Mouse (Mus musculus) kidney, postnatal 0 days (tissue): ENCODE measurements around the gene Smoc1. TPM values are rescaled to one million over a fixed set of nuclear protein-coding genes. Genes with fewer than 3 reads are reported as not detected.

Source experiments
- ATAC-seq: fragments of 200-750 bp; cut with Nextera tagmentation; replicated peaks from 2 replicates; pipeline ENCODE4 v1.8.0; 2017; ENCODE audit warnings: low read depth, moderate number of reproducible peaks, moderate TSS enrichment, moderate library complexity; ENCODE audit not compliant: low FRiP score
- DNase-seq: peaks from one replicate; pipeline ENCODE4 v3.0.0-alpha.2; 2016; ENCODE audit warnings: low spot score
- H3K27ac ChIP-seq: fragments of 300-500 bp; sonication (generic); 2 replicates; pipeline ENCODE4 v1.5.1; 2014; ENCODE audit warnings: mild to moderate bottlenecking
- H3K27me3 ChIP-seq: fragments of 300-500 bp; sonication (generic); 2 replicates; pipeline ENCODE4 v1.6.1; 2014; ENCODE audit warnings: low read length, mixed read lengths; ENCODE audit not compliant: insufficient read depth
- H3K36me3 ChIP-seq: fragments of 300-500 bp; sonication (generic); 2 replicates; pipeline ENCODE4 v1.6.1; 2014; ENCODE audit warnings: low read length, mixed read lengths; ENCODE audit not compliant: insufficient read depth
- H3K4me1 ChIP-seq: fragments of 300-500 bp; sonication (generic); replicated peaks from 2 replicates; pipeline ENCODE4 v1.6.1; 2014; ENCODE audit warnings: antibody characterized with exemption, low read length, mixed read lengths; ENCODE audit not compliant: insufficient read depth
- H3K4me2 ChIP-seq: fragments of 300-500 bp; sonication (generic); 2 replicates; pipeline ENCODE4 v1.6.1; 2014; ENCODE audit warnings: mild to moderate bottlenecking, low read length, moderate library complexity, mixed read lengths
- H3K4me3 ChIP-seq: fragments of 300-500 bp; sonication (generic); replicated peaks from 2 replicates; pipeline ENCODE4 v1.5.1; 2014; ENCODE audit warnings: low read depth, low read length
- H3K9ac ChIP-seq: fragments of 300-500 bp; sonication (generic); 2 replicates; pipeline ENCODE4 v1.6.1; 2014; ENCODE audit warnings: low read depth, low read length
- H3K9me3 ChIP-seq: fragments of 300-500 bp; sonication (generic); replicated peaks from 2 replicates; pipeline ENCODE4 v1.6.1; 2016; ENCODE audit warnings: low read length, inconsistent platforms, mixed read lengths
- CTCF ChIP-seq: IDR thresholded peaks from 2 replicates; pipeline ENCODE4 v1.5.1; 2016; ENCODE audit warnings: antibody characterized with exemption, low read depth, mild to moderate bottlenecking, moderate library complexity
- WGBS: fragments of 180-500 bp; shearing (Covaris S2); extraction: QIAGEN DNeasy Blood & Tissue Kit; methylation state at CpG from one replicate; pipeline ENCODE4 v1.1.7; 2014; 5-methylcytosine and 5-hydroxymethylcytosine counted together
- polyA plus RNA-seq: library from polyadenylated mRNA; unstranded; fragments of >200 nt; fragmentation: Nextera tagmentation; extraction: Ambion mirVana; gene quantifications from 2 replicates; pipeline ENCODE4 v1.2.1, GENCODE M21; 2015

Gene Smoc1
- polyA plus RNA-seq, 1 experiment from 2014 or later: 0.72 TPM

- Histone ChIP-seq H3K36me3 (no peaks in the 10 kb centered on the region), H3K27ac (no peak overlapping the region), H3K9ac (no peak overlapping the region), H3K27me3 (no peaks in the 10 kb centered on the region), H3K4me2 (no peak overlapping the region), H3K4me3 (no peak overlapping the region), H3K4me1 (no peaks in the 10 kb centered on the region), H3K9me3 (no peaks in the 10 kb centered on the region)
- ATAC-seq: no peak
- 76% methylated on average over 5 of the region's 5 CpGs for WGBS
- TF ChIP-seq CTCF: no peak
- DNase-seq: no peak
These were observed 72.6 kb downstream of the Smoc1 start for GRCm38 (mm10) chr12:81099161-81099560.

DNA sequence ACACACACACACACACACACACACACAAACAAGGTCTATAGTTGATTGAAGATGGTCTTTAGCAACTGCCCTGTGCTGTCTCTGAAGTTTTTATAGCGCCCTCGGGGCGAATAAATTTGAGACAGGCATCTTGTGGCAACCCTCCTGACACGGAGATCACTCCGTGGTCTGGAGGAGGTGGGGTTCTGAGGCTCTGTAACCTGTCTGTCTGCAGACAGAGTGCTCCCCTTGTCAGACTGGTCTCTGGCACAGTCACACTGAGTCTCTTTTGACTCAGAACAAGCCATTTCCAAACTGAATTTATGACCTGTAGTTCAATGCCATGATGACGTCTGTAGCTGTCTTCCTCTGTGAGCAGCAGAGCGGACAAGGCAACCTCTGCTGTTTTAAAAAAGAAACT, 75.1 kb downstream of the Smoc1 start:
- 26% methylated on average over 7 of the region's 7 CpGs for WGBS
- TF ChIP-seq CTCF: no peak
- H3K9ac ChIP-seq: no peak overlapping the region
- H3K36me3 ChIP-seq: no peaks in the 10 kb centered on the region
- H3K4me3 ChIP-seq: no peak overlapping the region
- DNase-seq (no peak), ATAC-seq (no peak)
- H3K4me1 ChIP-seq: no peaks in the 10 kb centered on the region
- no peak overlapping the region for H3K27ac ChIP-seq
- no peaks in the 10 kb centered on the region for H3K9me3 ChIP-seq
- no peak overlapping the region for H3K4me2 ChIP-seq
- H3K27me3 ChIP-seq: no peaks in the 10 kb centered on the region

DNA sequence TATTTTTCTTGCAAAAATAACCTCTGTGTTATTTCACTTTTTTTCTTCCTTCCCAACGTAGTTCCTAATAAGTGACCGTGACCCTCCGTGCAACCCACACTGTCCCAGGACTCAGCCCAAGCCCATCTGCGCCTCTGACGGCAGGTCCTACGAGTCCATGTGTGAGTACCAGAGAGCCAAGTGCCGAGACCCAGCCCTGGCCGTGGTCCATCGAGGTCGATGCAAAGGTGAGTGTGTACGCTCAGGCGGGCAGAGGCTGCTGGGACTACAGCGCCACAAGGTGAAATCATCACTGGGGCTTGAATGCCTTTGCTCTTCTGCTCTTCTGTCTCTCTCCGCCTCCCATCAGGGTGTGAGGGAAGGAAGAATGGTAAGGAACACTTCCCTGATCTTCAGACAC, 77.9 kb downstream of the Smoc1 start:
- no peaks in the 10 kb centered on the region for H3K27me3 ChIP-seq
- no peak for ATAC-seq
- H3K9me3 ChIP-seq: no peaks in the 10 kb centered on the region
- no peak overlapping the region for H3K27ac ChIP-seq
- no peak overlapping the region for H3K4me2 ChIP-seq
- no peak overlapping the region for H3K4me3 ChIP-seq
- no peak overlapping the region for H3K9ac ChIP-seq
- H3K36me3 ChIP-seq: no peaks in the 10 kb centered on the region
- WGBS: 70% methylated on average over 14 of the region's 14 CpGs
- DNase-seq: no peak
- no peaks in the 10 kb centered on the region for H3K4me1 ChIP-seq
- TF ChIP-seq CTCF: no peak

DNA sequence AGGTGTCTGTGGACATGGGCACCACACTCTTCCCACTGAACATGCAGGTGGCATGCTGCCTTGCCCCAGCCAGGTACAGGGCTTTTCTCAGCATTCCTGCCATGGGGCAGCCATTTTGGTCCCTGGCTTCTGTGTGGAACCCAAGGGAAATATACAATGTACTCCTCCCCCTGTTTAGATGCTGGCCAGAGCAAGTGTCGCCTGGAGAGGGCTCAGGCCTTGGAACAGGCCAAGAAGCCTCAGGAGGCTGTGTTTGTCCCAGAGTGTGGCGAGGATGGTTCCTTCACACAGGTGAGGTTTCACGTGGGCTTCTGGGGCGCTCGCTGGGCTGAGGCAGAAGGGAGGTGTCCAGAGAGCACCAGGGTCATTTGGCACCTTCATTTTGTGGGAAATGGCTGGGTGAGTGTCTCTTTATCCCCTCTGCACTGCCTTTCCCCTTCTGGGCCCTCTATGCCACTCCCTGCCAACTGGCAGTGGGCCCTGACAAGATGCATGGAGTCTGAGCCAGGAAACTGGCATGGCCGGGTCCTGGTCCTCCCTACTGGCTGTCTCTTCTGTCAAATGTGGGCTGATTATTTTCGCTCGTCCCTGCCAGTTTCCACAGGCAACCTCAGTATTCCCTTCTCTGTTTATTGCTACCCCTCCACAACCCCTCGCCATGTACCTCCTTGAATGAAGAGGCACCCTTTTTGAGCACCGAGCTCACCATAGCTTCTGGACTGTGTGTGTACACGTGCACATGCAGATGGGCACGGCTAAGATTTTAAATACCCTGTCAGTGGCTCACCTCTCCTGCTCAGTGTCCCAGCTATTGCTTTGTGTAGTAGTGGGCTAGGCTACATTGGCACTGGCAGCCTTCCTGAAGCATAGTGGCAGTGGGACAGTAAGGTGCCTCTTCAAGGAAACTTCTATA, 79.4 kb downstream of the Smoc1 start:
- WGBS: 90% methylated on average over 12 of the region's 12 CpGs
- TF ChIP-seq CTCF: no peak
- no peaks in the 10 kb centered on the region for H3K9me3 ChIP-seq
- no peak overlapping the region for H3K27ac ChIP-seq
- DNase-seq (no peak), ATAC-seq (no peak)
- no peak overlapping the region for H3K4me3 ChIP-seq
- no peak overlapping the region for H3K9ac ChIP-seq
- no peak overlapping the region for H3K4me2 ChIP-seq
- no peaks in the 10 kb centered on the region for H3K36me3 ChIP-seq
- no peaks in the 10 kb centered on the region for H3K27me3 ChIP-seq
- H3K4me1 ChIP-seq: no peaks in the 10 kb centered on the region

DNA sequence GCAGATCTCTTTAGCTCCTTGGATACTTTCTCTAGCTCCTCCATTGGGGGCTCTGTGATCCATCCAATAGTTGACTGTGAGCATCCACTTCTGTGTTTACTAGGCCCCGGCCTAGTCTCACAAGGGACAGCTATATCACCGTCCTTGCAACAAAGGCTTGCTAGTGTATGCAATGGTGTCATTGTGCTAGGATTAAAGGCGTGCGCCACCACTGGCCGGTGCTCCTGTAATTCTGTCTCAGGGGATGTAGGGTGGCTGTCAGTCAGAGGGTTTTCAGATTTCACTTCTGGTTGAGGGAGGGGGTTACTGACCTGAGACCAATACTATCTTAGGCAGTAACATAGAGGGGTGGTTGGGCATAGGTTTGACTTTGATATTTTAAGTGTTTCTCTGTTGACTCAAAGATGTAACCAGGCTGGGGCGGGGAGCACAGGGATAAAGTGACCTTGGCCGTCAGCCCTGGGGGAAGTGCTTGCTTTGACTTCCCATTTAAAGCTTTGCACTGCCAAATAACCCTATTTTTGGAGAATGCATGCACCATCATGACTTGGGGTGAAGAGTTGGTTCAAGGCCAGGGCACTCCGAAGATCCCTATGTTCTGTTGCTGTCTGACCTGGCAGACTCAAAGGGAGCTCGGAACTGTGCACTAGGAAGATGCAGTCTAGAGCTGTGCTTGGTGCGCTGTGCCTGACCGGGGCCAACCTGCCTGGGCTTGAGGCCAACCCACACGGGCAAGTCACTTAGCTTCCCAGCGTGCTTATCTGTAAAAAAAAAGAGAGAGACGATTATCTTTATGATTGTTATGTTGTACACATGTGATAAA, 80.9 kb downstream of the Smoc1 start:
- WGBS: 77% methylated on average over 14 of the region's 14 CpGs
- no peak for ATAC-seq

GRCm38 (mm10) chr12:81108600-81109011, 82.0 kb downstream of the Smoc1 start:
- Histone ChIP-seq H3K36me3 (no peaks in the 10 kb centered on the region), H3K9me3 (no peaks in the 10 kb centered on the region), H3K27ac (no peak overlapping the region), H3K27me3 (no peaks in the 10 kb centered on the region), H3K4me1 (no peaks in the 10 kb centered on the region), H3K4me3 (no peak overlapping the region), H3K4me2 (no peak overlapping the region), H3K9ac (no peak overlapping the region)
- ATAC-seq (no peak), DNase-seq (no peak)
- TF ChIP-seq CTCF: no peak
- WGBS: 18% methylated on average over 7 of the region's 7 CpGs

More for the DNA sequence above, 80.9 kb downstream of the Smoc1 start:
- no peak overlapping the region for H3K9ac ChIP-seq
- H3K4me3 ChIP-seq: no peak overlapping the region
- DNase-seq: no peak
- no peak overlapping the region for H3K27ac ChIP-seq
- H3K36me3 ChIP-seq: no peaks in the 10 kb centered on the region
- no peaks in the 10 kb centered on the region for H3K4me1 ChIP-seq
- no peak overlapping the region for H3K4me2 ChIP-seq
- no peaks in the 10 kb centered on the region for H3K27me3 ChIP-seq
- H3K9me3 ChIP-seq: no peaks in the 10 kb centered on the region
- TF ChIP-seq CTCF: no peak
